Mouse (Mus musculus) CH12.LX (cell line): ENCODE results near the gene Galnt14.

Source experiments
- CTCF ChIP-seq, 2 experiments: IDR thresholded peaks in 1 of 2; conservative IDR thresholded peaks in 1 of 2; 2 replicates each; pipeline ENCODE4 v1.5.1; 2011 to 2012; ENCODE audit warnings: low read depth in 2 of 2, low read length in 2 of 2, improper control_type of control experiment in 1 of 2, inconsistent platforms in 1 of 2, mild to moderate bottlenecking in 1 of 2, moderate library complexity in 1 of 2
- EP300 ChIP-seq: IDR thresholded peaks from 2 replicates; pipeline ENCODE4 v1.6.1; 2011; ENCODE audit warnings: low read length, improper control_type of control experiment
- HCFC1 ChIP-seq: IDR thresholded peaks from 2 replicates; pipeline ENCODE4 v1.6.1; 2012; ENCODE audit warnings: low read depth, mild to moderate bottlenecking, inconsistent platforms, low read length, improper control_type of control experiment
- MAX ChIP-seq: IDR thresholded peaks from 2 replicates; pipeline ENCODE4 v1.6.1; 2011; ENCODE audit warnings: low read length, improper control_type of control experiment
- MAZ ChIP-seq: IDR thresholded peaks from 2 replicates; pipeline ENCODE4 v1.6.1; 2012; ENCODE audit warnings: low read depth, mild to moderate bottlenecking, inconsistent platforms, low read length, improper control_type of control experiment, moderate library complexity
- MEF2A ChIP-seq: IDR thresholded peaks from 2 replicates; pipeline ENCODE4 v1.6.1; 2014; ENCODE audit warnings: low read depth, mild to moderate bottlenecking, inconsistent platforms, low read length, improper control_type of control experiment, borderline replicate concordance
- MXI1 ChIP-seq: IDR thresholded peaks from 2 replicates; pipeline ENCODE4 v1.6.1; 2011; ENCODE audit warnings: mild to moderate bottlenecking, low read depth, low read length, improper control_type of control experiment
- MYC ChIP-seq: IDR thresholded peaks from 2 replicates; pipeline ENCODE4 v1.6.1; 2011; ENCODE audit warnings: low read depth, mild to moderate bottlenecking, improper control_type of control experiment, low read length
- POLR2A ChIP-seq: IDR thresholded peaks from 2 replicates; pipeline ENCODE4 v1.6.1; 2011; ENCODE audit warnings: low read depth, mild to moderate bottlenecking, improper control_type of control experiment, low read length
- POLR2AphosphoS2 ChIP-seq: IDR thresholded peaks from 2 replicates; pipeline ENCODE4 v1.6.1; 2011; ENCODE audit warnings: low read depth, low read length, improper control_type of control experiment
- SMC3 ChIP-seq: IDR thresholded peaks from 2 replicates; pipeline ENCODE4 v1.6.1; 2011; ENCODE audit warnings: low read depth, low read length, improper control_type of control experiment
- TCF12 ChIP-seq: IDR thresholded peaks from 2 replicates; pipeline ENCODE4 v1.6.1; 2014; ENCODE audit warnings: low read depth, mild to moderate bottlenecking, inconsistent platforms, low read length, improper control_type of control experiment
- USF2 ChIP-seq: conservative IDR thresholded peaks from 2 replicates; pipeline ENCODE4 v1.6.1; 2011; ENCODE audit warnings: low read depth, low read length, improper control_type of control experiment
- ZKSCAN1 ChIP-seq: IDR thresholded peaks from 2 replicates; pipeline ENCODE4 v1.6.1; 2012; ENCODE audit warnings: low read depth, inconsistent platforms, low read length, improper control_type of control experiment, borderline replicate concordance

- TF ChIP-seq POLR2AphosphoS2 (no peak), MAX (no peak), CTCF (conservative IDR thresholded peaks at IDR 0.05 in 1 of 2, IDR thresholded peaks at IDR 0.05 in 1 of 2; ENCODE audit: low read depth in 2 of 2, low read length in 2 of 2) (peak; percentile 7 to 79; a peak in 2 of 4 replicates), SMC3 (peak; percentile 77), MEF2A (no peak), POLR2A (no peak), EP300 (no peak), TCF12 (no peak), MAZ (no peak), MYC (no peak), MXI1 (no peak), USF2 (no peak), HCFC1 (no peak), ZKSCAN1 (no peak)
Observed at GRCm38 (mm10) chr17:73723885-73724682, 13.8 kb upstream of the Galnt14 start.
